Mouse (Mus musculus): Measurements from ENCODE around the gene Cep112. TPM values are rescaled to one million over a fixed set of nuclear protein-coding genes. Genes with fewer than 3 reads are reported as not detected.

Cep112 gene
- polyA plus RNA-seq, 1 experiment: 0.97 TPM

DNA sequence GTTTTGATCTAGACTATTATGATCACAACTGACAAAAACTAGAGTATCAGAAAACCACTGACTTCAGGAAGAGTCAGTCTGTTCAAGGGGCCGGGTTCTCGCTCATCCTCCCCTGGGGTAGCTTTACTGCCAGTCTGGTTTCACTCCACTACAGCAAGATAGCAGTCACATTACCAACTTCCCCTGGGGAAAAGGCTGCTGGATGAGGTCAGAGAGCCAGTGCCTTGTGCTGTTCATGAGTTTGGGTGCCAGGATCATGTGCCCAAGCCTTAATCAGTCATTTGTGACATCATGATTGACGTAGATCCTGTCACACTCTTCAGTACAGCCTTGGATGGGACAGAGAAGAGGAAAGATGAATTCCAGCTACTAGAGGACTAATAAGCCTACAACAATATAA, 421.5 kb downstream of the Cep112 start:
- no peaks in the 10 kb centered on the region for H3K79me2 ChIP-seq (ENCODE audit: control insufficient read depth, insufficient read depth)
- H3K79me3 ChIP-seq (ENCODE audit: low read depth): no peaks in the 10 kb centered on the region
- H3K36me3 ChIP-seq (ENCODE audit: control insufficient read depth, insufficient read depth): no peaks in the 10 kb centered on the region
- no peaks in the 10 kb centered on the region for H3K27me3 ChIP-seq (ENCODE audit: control insufficient read depth, insufficient read depth, insufficient read length)
- no peak overlapping the region for H3ac ChIP-seq (ENCODE audit: control insufficient read depth, insufficient read length, low read depth)
- no peak overlapping the region for H3K4me3 ChIP-seq (ENCODE audit: insufficient read depth, poor library complexity, severe bottlenecking)
- TF ChIP-seq MYOG (IDR thresholded peaks at IDR 0.05; ENCODE audit: control insufficient read depth, extremely low read depth, insufficient read length): no peak
- no peak for TF ChIP-seq CTCF (IDR thresholded peaks at IDR 0.05; ENCODE audit: control insufficient read depth, insufficient read depth, insufficient read length)
- TF ChIP-seq USF1 (IDR thresholded peaks at IDR 0.05; ENCODE audit: low read depth): no peak
- TF ChIP-seq MYOD1 (IDR thresholded peaks at IDR 0.05; ENCODE audit: control insufficient read depth, insufficient read length, low read depth): no peak
- no peak for TF ChIP-seq FOSL1 (IDR thresholded peaks at IDR 0.05; ENCODE audit: insufficient read depth, low read length, poor library complexity, severe bottlenecking)
- no peak for TF ChIP-seq CEBPB (IDR thresholded peaks at IDR 0.05; ENCODE audit: low read depth)

- no peaks in the 10 kb centered on the region for H3K27me3 ChIP-seq (ENCODE audit: control insufficient read depth, insufficient read depth, insufficient read length)
- H3K79me3 ChIP-seq (ENCODE audit: low read depth): no peaks in the 10 kb centered on the region
- no peak overlapping the region for H3ac ChIP-seq (ENCODE audit: control insufficient read depth, insufficient read length, low read depth)
- no peak overlapping the region for H3K4me3 ChIP-seq (ENCODE audit: insufficient read depth, poor library complexity, severe bottlenecking)
- TF ChIP-seq FOSL1 (IDR thresholded peaks at IDR 0.05; ENCODE audit: insufficient read depth, low read length, poor library complexity, severe bottlenecking) (no peak), MYOD1 (IDR thresholded peaks at IDR 0.05; ENCODE audit: control insufficient read depth, insufficient read length, low read depth) (no peak), MAX (IDR thresholded peaks at IDR 0.05) (no peak), MYOG (IDR thresholded peaks at IDR 0.05; ENCODE audit: control insufficient read depth, extremely low read depth, insufficient read length) (no peak), CEBPB (IDR thresholded peaks at IDR 0.05; ENCODE audit: low read depth) (no peak)
- no peaks in the 10 kb centered on the region for H3K36me3 ChIP-seq (ENCODE audit: control insufficient read depth, insufficient read depth)
- H3K79me2 ChIP-seq (ENCODE audit: control insufficient read depth, insufficient read depth): no peaks in the 10 kb centered on the region
Observed at GRCm38 (mm10) chr11:108851771-108852170, 426.8 kb downstream of the Cep112 start.

- Histone ChIP-seq H3K4me3 (ENCODE audit: insufficient read depth, poor library complexity, severe bottlenecking) (no peak overlapping the region), H3K79me2 (ENCODE audit: control insufficient read depth, insufficient read depth) (no peaks in the 10 kb centered on the region), H3K79me3 (ENCODE audit: low read depth) (no peaks in the 10 kb centered on the region), H3ac (ENCODE audit: control insufficient read depth, insufficient read length, low read depth) (no peak overlapping the region), H3K36me3 (ENCODE audit: control insufficient read depth, insufficient read depth) (no peaks in the 10 kb centered on the region), H3K27me3 (ENCODE audit: control insufficient read depth, insufficient read depth, insufficient read length) (no peaks in the 10 kb centered on the region)
- TF ChIP-seq USF1 (IDR thresholded peaks at IDR 0.05; ENCODE audit: low read depth): no peak
- TF ChIP-seq MYOG (IDR thresholded peaks at IDR 0.05; ENCODE audit: control insufficient read depth, extremely low read depth, insufficient read length): no peak
- TF ChIP-seq CEBPB (IDR thresholded peaks at IDR 0.05; ENCODE audit: low read depth): no peak
- TF ChIP-seq CTCF (IDR thresholded peaks at IDR 0.05; ENCODE audit: control insufficient read depth, insufficient read depth, insufficient read length): no peak
- TF ChIP-seq MYOD1 (IDR thresholded peaks at IDR 0.05; ENCODE audit: control insufficient read depth, insufficient read length, low read depth): no peak
- no peak for TF ChIP-seq MAX (IDR thresholded peaks at IDR 0.05)
- TF ChIP-seq FOSL1 (IDR thresholded peaks at IDR 0.05; ENCODE audit: insufficient read depth, low read length, poor library complexity, severe bottlenecking): no peak
Observed at GRCm38 (mm10) chr11:108857254-108857653, 432.3 kb downstream of the Cep112 start.

- TF ChIP-seq CEBPB (IDR thresholded peaks at IDR 0.05; ENCODE audit: low read depth) (no peak), CTCF (IDR thresholded peaks at IDR 0.05; ENCODE audit: control insufficient read depth, insufficient read depth, insufficient read length) (no peak), MAX (IDR thresholded peaks at IDR 0.05) (no peak), FOSL1 (IDR thresholded peaks at IDR 0.05; ENCODE audit: insufficient read depth, low read length, poor library complexity, severe bottlenecking) (no peak), MYOG (IDR thresholded peaks at IDR 0.05; ENCODE audit: control insufficient read depth, extremely low read depth, insufficient read length) (no peak), USF1 (IDR thresholded peaks at IDR 0.05; ENCODE audit: low read depth) (no peak), MYOD1 (IDR thresholded peaks at IDR 0.05; ENCODE audit: control insufficient read depth, insufficient read length, low read depth) (no peak)
- Histone ChIP-seq H3K36me3 (ENCODE audit: control insufficient read depth, insufficient read depth) (no peaks in the 10 kb centered on the region), H3K79me2 (ENCODE audit: control insufficient read depth, insufficient read depth) (no peaks in the 10 kb centered on the region), H3ac (ENCODE audit: control insufficient read depth, insufficient read length, low read depth) (no peak overlapping the region), H3K4me3 (ENCODE audit: insufficient read depth, poor library complexity, severe bottlenecking) (no peak overlapping the region), H3K79me3 (ENCODE audit: low read depth) (no peaks in the 10 kb centered on the region), H3K27me3 (ENCODE audit: control insufficient read depth, insufficient read depth, insufficient read length) (no peaks in the 10 kb centered on the region)
Observed at GRCm38 (mm10) chr11:108857678-108858338, 432.8 kb downstream of the Cep112 start.

- no peak overlapping the region for H3ac ChIP-seq (ENCODE audit: control insufficient read depth, insufficient read length, low read depth)
- no peak overlapping the region for H3K4me3 ChIP-seq (ENCODE audit: insufficient read depth, poor library complexity, severe bottlenecking)
- H3K79me3 ChIP-seq (ENCODE audit: low read depth): no peaks in the 10 kb centered on the region
- no peaks in the 10 kb centered on the region for H3K79me2 ChIP-seq (ENCODE audit: control insufficient read depth, insufficient read depth)
- no peak for TF ChIP-seq USF1 (IDR thresholded peaks at IDR 0.05; ENCODE audit: low read depth)
- TF ChIP-seq FOSL1 (IDR thresholded peaks at IDR 0.05; ENCODE audit: insufficient read depth, low read length, poor library complexity, severe bottlenecking): no peak
- TF ChIP-seq MAX (IDR thresholded peaks at IDR 0.05): no peak
- no peak for TF ChIP-seq CEBPB (IDR thresholded peaks at IDR 0.05; ENCODE audit: low read depth)
- TF ChIP-seq MYOD1 (IDR thresholded peaks at IDR 0.05; ENCODE audit: control insufficient read depth, insufficient read length, low read depth): no peak
- TF ChIP-seq MYOG (IDR thresholded peaks at IDR 0.05; ENCODE audit: control insufficient read depth, extremely low read depth, insufficient read length): no peak
- TF ChIP-seq CTCF (IDR thresholded peaks at IDR 0.05; ENCODE audit: control insufficient read depth, insufficient read depth, insufficient read length): no peak
- H3K36me3 ChIP-seq (ENCODE audit: control insufficient read depth, insufficient read depth): no peaks in the 10 kb centered on the region
- no peaks in the 10 kb centered on the region for H3K27me3 ChIP-seq (ENCODE audit: control insufficient read depth, insufficient read depth, insufficient read length)
Observed at GRCm38 (mm10) chr11:108858339-108858804, 433.4 kb downstream of the Cep112 start.
